Mouse (Mus musculus) lung, embryonic 16.5 days (tissue): ENCODE measurements around the gene Acoxl. TPM values are rescaled to one million over a fixed set of nuclear protein-coding genes. Genes with fewer than 3 reads are reported as not detected.
A peak's percentile ranks its signal among the peaks of the same experiment; 100 is the strongest.

ENCODE experiments used
- ATAC-seq: fragments of 200-750 bp; cut with Nextera tagmentation; 2 replicates; pipeline ENCODE4 v1.8.0; 2017; ENCODE audit warnings: low read depth, mild to moderate bottlenecking, moderate library complexity
- H3K27ac ChIP-seq: fragments of 300-500 bp; sonication (generic); 2 replicates; pipeline ENCODE4 v1.5.1; 2014; ENCODE audit warnings: mild to moderate bottlenecking, control low read depth, low read length
- H3K27me3 ChIP-seq: fragments of 300-500 bp; sonication (generic); 2 replicates; pipeline ENCODE4 v1.6.1; 2014; ENCODE audit warnings: low read depth, low read length, mixed read lengths; ENCODE audit not compliant: control insufficient read depth, insufficient read depth
- H3K36me3 ChIP-seq: fragments of 300-500 bp; sonication (generic); 2 replicates; pipeline ENCODE4 v1.6.1; 2014; ENCODE audit warnings: low read length; ENCODE audit not compliant: control insufficient read depth, insufficient read depth
- H3K4me1 ChIP-seq: fragments of 300-500 bp; sonication (generic); replicated peaks from 2 replicates; pipeline ENCODE4 v1.6.1; 2014; ENCODE audit warnings: low read length, mixed read lengths; ENCODE audit not compliant: control insufficient read depth, insufficient read depth
- H3K4me2 ChIP-seq: fragments of 300-500 bp; sonication (generic); 2 replicates; pipeline ENCODE4 v1.6.1; 2014; ENCODE audit warnings: low read depth, low read length, control low read depth
- H3K4me3 ChIP-seq: fragments of 300-500 bp; sonication (generic); 2 replicates; pipeline ENCODE4 v1.5.1; 2014; ENCODE audit warnings: mild to moderate bottlenecking, low read length, control low read depth
- H3K9ac ChIP-seq: fragments of 300-500 bp; sonication (generic); 2 replicates; pipeline ENCODE4 v1.6.1; 2014; ENCODE audit warnings: low read length, control low read depth
- H3K9me3 ChIP-seq: fragments of 300-500 bp; sonication (generic); 2 replicates; pipeline ENCODE4 v1.6.1; 2016; ENCODE audit warnings: low read length; ENCODE audit not compliant: control insufficient read depth
- WGBS: fragments of 180-500 bp; shearing (Covaris S2); extraction: QIAGEN DNeasy Blood & Tissue Kit; methylation state at CpG from one replicate; pipeline ENCODE4 v1.1.7; 2014; 5-methylcytosine and 5-hydroxymethylcytosine counted together
- polyA plus RNA-seq: library from polyadenylated mRNA; unstranded; fragments of >200 nt; fragmentation: Nextera tagmentation; extraction: Ambion mirVana; gene quantifications from 2 replicates; pipeline ENCODE4 v1.2.1, GENCODE M21; 2015

Acoxl gene
- polyA plus RNA-seq, 1 experiment from 2014 or later: 0.25 TPM

DNA sequence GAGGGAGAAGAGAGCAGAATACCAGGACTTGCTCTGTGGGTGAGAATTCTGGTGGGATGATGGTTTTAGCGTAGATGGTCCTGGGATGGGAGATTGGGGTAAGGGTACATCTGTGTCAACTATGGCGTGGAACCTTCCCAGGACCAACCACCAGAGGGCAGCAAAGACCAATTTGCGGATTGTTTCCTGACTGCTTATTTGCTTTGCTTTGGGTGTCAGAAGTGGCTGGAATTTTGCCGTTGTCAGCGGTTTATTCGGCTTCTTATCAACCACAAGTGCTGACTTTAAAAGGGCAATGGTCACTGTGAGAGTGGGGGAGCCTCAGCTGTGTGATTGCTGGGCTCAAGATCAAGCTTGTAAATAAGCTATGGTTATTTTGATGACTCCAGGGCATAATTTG lies 50.8 kb downstream of the Acoxl start:
- Histone ChIP-seq H3K9me3 (no peaks in the 10 kb centered on the region), H3K27ac (no peak overlapping the region), H3K4me2 (no peak overlapping the region), H3K36me3 (no peaks in the 10 kb centered on the region), H3K4me1 (peaks cover 16% of the 10 kb centered on the region), H3K27me3 (peaks cover 6% of the 10 kb centered on the region; the same call in 1 of the 2 replicates), H3K9ac (no peak overlapping the region), H3K4me3 (no peak overlapping the region)
- WGBS: 2% methylated on average over 6 of the region's 6 CpGs
- ATAC-seq: peak; percentile 63

DNA sequence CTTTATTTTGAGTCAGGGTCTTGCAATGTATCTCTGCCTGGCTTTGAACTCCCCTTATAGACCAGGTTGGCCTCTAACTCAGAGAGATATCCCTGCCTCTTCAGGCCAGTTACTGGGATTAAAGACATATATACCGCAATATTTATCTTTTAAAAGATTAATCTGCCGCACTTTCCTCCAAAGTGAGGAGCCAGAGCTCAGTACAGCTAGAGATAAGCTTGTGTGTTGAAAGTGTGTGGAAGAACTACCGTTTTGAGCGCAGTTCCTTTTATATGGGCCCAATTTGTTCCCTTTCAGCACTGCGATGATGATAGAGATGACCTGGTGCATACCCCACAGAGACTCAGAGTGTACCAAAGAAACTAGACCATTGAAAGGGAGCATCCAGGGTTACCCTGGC lies 51.3 kb downstream of the Acoxl start:
- WGBS: 73% methylated on average over 5 of the region's 5 CpGs
- no peaks in the 10 kb centered on the region for H3K9me3 ChIP-seq
- peaks cover 16% of the 10 kb centered on the region for H3K4me1 ChIP-seq
- no peaks in the 10 kb centered on the region for H3K36me3 ChIP-seq
- H3K9ac ChIP-seq: no peak overlapping the region
- 0 out of 2 replicates have a peak overlapping the region, but pooled peaks have one; percentile 4 for H3K27ac ChIP-seq
- no peak for ATAC-seq
- no peak overlapping the region for H3K4me3 ChIP-seq
- peaks cover 6% of the 10 kb centered on the region; the same call in 1 of the 2 replicates for H3K27me3 ChIP-seq
- no peak overlapping the region for H3K4me2 ChIP-seq

- Histone ChIP-seq H3K9me3 (no peaks in the 10 kb centered on the region), H3K4me2 (no peak overlapping the region), H3K36me3 (no peaks in the 10 kb centered on the region), H3K27me3 (peaks cover 6% of the 10 kb centered on the region; the same call in 1 of the 2 replicates), H3K4me3 (no peak overlapping the region), H3K4me1 (peaks cover 16% of the 10 kb centered on the region), H3K9ac (no peak overlapping the region), H3K27ac (peak overlapping the region; percentile 38; the same call in 1 of the 2 replicates)
- 26% methylated on average over 8 of the region's 8 CpGs for WGBS
- peak; percentile 92 for ATAC-seq
These were observed 51.9 kb downstream of the Acoxl start for GRCm38 (mm10) chr2:127890526-127890925.

- Histone ChIP-seq H3K27me3 (peaks cover 6% of the 10 kb centered on the region; the same call in 1 of the 2 replicates), H3K4me2 (no peak overlapping the region), H3K36me3 (no peaks in the 10 kb centered on the region), H3K4me1 (peaks cover 16% of the 10 kb centered on the region), H3K4me3 (no peak overlapping the region), H3K9me3 (no peaks in the 10 kb centered on the region), H3K9ac (no peak overlapping the region), H3K27ac (peak overlapping the region; percentile 38; the same call in 1 of the 2 replicates)
- ATAC-seq: no peak
- 84% methylated on average over 3 of the region's 3 CpGs for WGBS
These were observed 52.4 kb downstream of the Acoxl start for GRCm38 (mm10) chr2:127891056-127891455.

DNA sequence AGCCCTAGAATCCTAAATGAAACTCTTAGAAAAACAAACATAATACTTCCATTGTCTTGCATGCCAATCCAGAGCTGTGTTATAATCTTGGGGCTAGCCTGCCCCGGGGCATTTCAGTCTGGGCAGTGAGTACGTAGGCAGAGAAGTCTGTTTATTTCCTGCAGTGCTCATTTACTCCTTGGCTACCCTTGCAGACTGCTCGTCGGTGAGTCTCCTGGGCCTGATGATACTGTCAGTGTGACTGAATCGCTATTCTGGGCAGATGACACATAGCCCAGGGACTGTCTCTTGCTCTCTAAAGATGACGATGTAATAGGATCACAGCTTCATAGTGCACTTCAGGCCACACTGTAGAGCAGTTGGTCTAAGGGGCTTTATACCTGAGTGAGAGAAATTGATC lies 56.2 kb downstream of the Acoxl start:
- H3K4me1 ChIP-seq: peaks cover 11% of the 10 kb centered on the region
- H3K36me3 ChIP-seq: no peaks in the 10 kb centered on the region
- no peaks in the 10 kb centered on the region for H3K27me3 ChIP-seq
- H3K4me3 ChIP-seq: no peak overlapping the region
- 36% methylated on average over 6 of the region's 6 CpGs for WGBS
- H3K27ac ChIP-seq: no peak overlapping the region
- no peak overlapping the region for H3K4me2 ChIP-seq
- no peaks in the 10 kb centered on the region for H3K9me3 ChIP-seq
- no peak for ATAC-seq
- no peak overlapping the region for H3K9ac ChIP-seq

- Histone ChIP-seq H3K9me3 (no peaks in the 10 kb centered on the region), H3K4me2 (no peak overlapping the region), H3K4me3 (no peak overlapping the region), H3K27ac (no peak overlapping the region), H3K9ac (no peak overlapping the region), H3K27me3 (no peaks in the 10 kb centered on the region), H3K36me3 (no peaks in the 10 kb centered on the region), H3K4me1 (no peaks in the 10 kb centered on the region)
- WGBS: 49% methylated on average over 5 of the region's 5 CpGs
- no peak for ATAC-seq
These were observed 59.0 kb downstream of the Acoxl start for GRCm38 (mm10) chr2:127897718-127898117.

GRCm38 (mm10) chr2:127904918-127905317 lies 66.2 kb downstream of the Acoxl start:
- no peak overlapping the region for H3K27ac ChIP-seq
- WGBS: 64% methylated on average over 10 of the region's 10 CpGs
- H3K9me3 ChIP-seq: no peaks in the 10 kb centered on the region
- no peaks in the 10 kb centered on the region for H3K27me3 ChIP-seq
- H3K9ac ChIP-seq: no peak overlapping the region
- no peaks in the 10 kb centered on the region for H3K36me3 ChIP-seq
- H3K4me3 ChIP-seq: no peak overlapping the region
- ATAC-seq: no peak
- no peak overlapping the region for H3K4me2 ChIP-seq
- peaks cover 2% of the 10 kb centered on the region; the same call in 1 of the 2 replicates for H3K4me1 ChIP-seq

DNA sequence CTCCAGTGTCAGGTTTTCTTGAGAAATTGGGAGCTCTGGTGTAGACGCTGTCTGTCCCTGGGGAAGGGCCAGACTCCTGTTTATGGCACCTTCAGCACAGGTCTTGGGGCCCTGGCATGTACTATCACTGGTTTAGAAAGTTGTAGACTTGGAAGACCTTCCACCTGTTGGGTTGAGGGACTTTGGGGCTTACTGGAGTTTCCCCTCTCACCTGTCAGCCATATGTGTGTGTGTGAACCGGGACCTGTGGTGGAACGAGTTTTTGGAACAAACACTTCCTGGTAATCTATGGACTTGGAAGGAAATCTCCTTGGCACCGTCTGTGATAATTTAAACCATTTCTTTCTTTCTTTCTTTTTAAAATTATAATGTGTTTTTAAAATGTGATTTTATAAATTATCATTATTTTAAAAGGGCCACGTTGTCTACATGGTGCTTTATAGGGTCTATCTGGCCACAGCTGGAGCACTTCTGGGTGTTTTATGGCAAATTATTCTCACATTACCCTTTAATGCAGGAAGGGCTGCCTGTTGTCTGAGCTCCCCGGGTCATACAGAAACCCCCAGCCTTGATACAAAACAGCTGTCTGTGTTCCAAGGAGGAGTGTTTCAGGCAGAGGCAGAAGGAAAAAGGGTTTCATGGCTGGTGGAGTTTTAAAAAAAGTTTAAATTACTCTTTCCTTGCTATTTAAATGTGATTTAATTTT lies 68.5 kb downstream of the Acoxl start:
- H3K36me3 ChIP-seq: no peaks in the 10 kb centered on the region
- ATAC-seq: peak; percentile 47; the same call in 1 of the 2 replicates
- 46% methylated on average over 6 of the region's 6 CpGs for WGBS
- no peak overlapping the region for H3K4me2 ChIP-seq
- H3K9me3 ChIP-seq: no peaks in the 10 kb centered on the region
- peaks cover 2% of the 10 kb centered on the region; the same call in 1 of the 2 replicates for H3K4me1 ChIP-seq
- no peak overlapping the region for H3K9ac ChIP-seq
- no peak overlapping the region for H3K27ac ChIP-seq
- no peak overlapping the region for H3K4me3 ChIP-seq
- H3K27me3 ChIP-seq: no peaks in the 10 kb centered on the region

GRCm38 (mm10) chr2:127907679-127908042 lies 69.0 kb downstream of the Acoxl start:
- H3K27me3 ChIP-seq: peaks cover 2% of the 10 kb centered on the region; the same call in 1 of the 2 replicates
- H3K36me3 ChIP-seq: no peaks in the 10 kb centered on the region
- H3K27ac ChIP-seq: no peak overlapping the region
- no peak overlapping the region for H3K9ac ChIP-seq
- ATAC-seq: no peak
- H3K4me3 ChIP-seq: no peak overlapping the region
- H3K4me2 ChIP-seq: no peak overlapping the region
- WGBS: 69% methylated on average over 1 of the region's 1 CpGs
- no peaks in the 10 kb centered on the region for H3K9me3 ChIP-seq
- H3K4me1 ChIP-seq: peaks cover 2% of the 10 kb centered on the region; the same call in 1 of the 2 replicates
